Mouse (Mus musculus) heart, postnatal 0 days (tissue): ENCODE measurements around the gene Fam20b.

Experiments
- CTCF ChIP-seq: IDR thresholded peaks from 2 replicates; pipeline ENCODE4 v1.5.1; 2016; ENCODE audit warnings: antibody characterized with exemption, control low read depth, low read depth
- EP300 ChIP-seq: IDR thresholded peaks from 2 replicates; pipeline ENCODE4 v1.6.1; 2016; ENCODE audit warnings: antibody characterized with exemption, low read depth

DNA sequence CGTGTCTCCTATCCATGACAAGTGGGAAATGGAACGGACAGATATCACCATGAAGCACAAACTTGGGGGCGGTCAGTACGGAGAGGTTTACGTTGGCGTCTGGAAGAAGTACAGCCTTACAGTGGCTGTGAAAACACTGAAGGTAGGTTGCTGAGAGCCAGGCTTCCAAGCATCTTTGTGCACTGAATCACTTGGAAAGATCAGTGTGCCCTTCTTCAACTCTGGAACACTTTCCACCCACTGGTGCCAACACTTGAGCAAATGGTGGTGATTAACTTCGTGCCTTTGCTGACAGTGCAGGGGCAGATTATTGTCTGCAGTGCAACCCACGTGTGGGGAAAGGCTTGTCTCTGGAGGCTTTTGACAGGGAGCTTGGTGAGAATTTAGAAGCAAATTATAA lies 88.9 kb downstream of the Fam20b start:
- TF ChIP-seq CTCF = no peak
- TF ChIP-seq EP300 = no peak
